Mouse (Mus musculus) heart, postnatal 36 days (tissue): ENCODE data around the gene Podn. TPM values are rescaled to one million over a fixed set of nuclear protein-coding genes. Genes with fewer than 3 reads are reported as not detected.
"Not testable (repeated sequence)": the region's sequence is repeated elsewhere in the genome, so short reads cannot be mapped to it uniquely, and the experiment has no call there.

Experiments used
- DNase-seq, 2 experiments: peaks; one replicate each; pipeline ENCODE4 v3.0.0; 2021 to 2022
- intact Hi-C: fragments of 180-260 bp; cut with DNase I; formaldehyde crosslinking; loops from one replicate; pipeline ENCODE4 v1.15.1; 2025
- total RNA-seq, 2 experiments: library from RNA; stranded (reverse); gene quantifications; 2 replicates each; pipeline ENCODE4 v1.2.3; 2021

The Podn gene
- total RNA-seq, 2 experiments from 2014 or later: 25.6 to 26.3 TPM

- DNase-seq: no peak
- intact Hi-C loops: loop anchor here (10.0 kb wide), 1 partner anchor 225 kb away; the partner anchor contains the start of gene Zyg11b
Measured at GRCm38 (mm10) chr4:108079762-108080161, 16.5 kb downstream of the Podn start.

GRCm38 (mm10) chr4:108079191-108079590, 17.1 kb downstream of the Podn start:
- intact Hi-C loops: loop anchor here (10.0 kb wide), 1 partner anchor 226 kb away; the partner anchor contains the start of gene Zyg11b
- not testable (repeated sequence) for DNase-seq

- intact Hi-C loops: loop anchor here (10.0 kb wide), 1 partner anchor 227 kb away; the partner anchor contains the start of gene Zyg11b
- DNase-seq: no peak
Measured at GRCm38 (mm10) chr4:108077224-108077955, 18.9 kb downstream of the Podn start.

- no peak for DNase-seq
- intact Hi-C loops: loop anchor here (5.0 to 10.0 kb wide), 2 partner anchors 152 to 230 kb away; partner anchors contain the start of genes Cpt2 and Zyg11b
Measured at GRCm38 (mm10) chr4:108074204-108074823, 21.9 kb downstream of the Podn start.

GRCm38 (mm10) chr4:108072086-108072485, 24.2 kb downstream of the Podn start:
- intact Hi-C loops: loop anchor here (5.0 to 10.0 kb wide), 2 partner anchors 150 to 233 kb away; partner anchors contain the start of genes Cpt2 and Zyg11b
- DNase-seq: no peak

DNA sequence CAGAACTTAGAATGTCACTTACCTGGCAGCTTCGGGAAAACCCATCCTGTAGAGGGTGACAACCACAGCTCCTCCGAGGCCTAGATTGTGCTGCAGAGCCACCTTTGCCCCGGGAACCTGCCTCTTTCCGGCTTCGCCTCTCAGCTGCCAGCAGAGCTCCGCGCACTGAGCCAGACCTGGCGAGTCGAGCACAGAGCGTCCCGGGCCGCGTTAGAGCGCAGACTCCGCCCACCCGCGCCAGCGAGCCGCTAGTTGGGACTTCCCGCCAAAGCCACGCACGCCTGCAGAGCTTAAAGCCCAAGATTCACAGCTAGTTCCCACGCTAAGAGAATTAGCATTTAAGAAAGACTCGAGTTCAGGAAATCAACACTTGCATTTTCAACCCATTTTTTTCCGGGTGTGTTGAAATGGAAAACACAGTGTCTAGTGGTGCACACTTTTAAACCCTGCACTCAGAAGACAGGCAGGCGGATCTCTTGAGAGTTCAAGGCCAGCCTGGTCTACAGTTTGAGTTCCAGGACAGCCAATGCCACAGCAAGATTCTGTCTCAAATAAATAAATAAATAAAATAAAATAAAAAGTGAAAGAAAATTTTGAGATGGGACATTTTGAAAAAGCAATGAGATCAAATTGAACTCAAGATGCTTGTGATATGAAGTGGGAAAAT, 24.9 kb downstream of the Podn start:
- intact Hi-C loops: loop anchor here (5.0 to 10.0 kb wide), 2 partner anchors 149 to 233 kb away; partner anchors contain the start of genes Cpt2 and Zyg11b
- peak; percentile 92 to 94 for DNase-seq

DNA sequence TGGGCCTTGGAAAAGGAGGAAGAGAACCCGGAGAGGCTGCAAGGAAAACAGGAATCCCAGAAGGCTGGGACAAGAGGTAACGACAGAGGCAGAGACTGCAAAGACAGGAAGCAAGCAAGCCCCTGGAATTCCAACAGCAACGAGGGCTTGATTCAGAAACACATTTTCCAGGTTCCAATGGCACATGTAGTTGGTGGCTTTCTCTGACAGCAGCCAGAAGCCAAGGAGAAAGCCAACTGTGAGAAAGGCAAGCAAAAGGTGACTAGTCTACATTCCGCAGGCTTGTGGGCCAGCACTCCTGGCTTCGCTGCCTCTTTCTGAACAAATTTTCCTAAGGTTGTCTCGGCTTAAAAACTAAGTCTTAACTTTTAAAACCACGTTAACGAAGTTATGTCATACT, 25.5 kb downstream of the Podn start:
- peak in 1 of 2 experiments; percentile 24 for DNase-seq
- intact Hi-C loops: loop anchor here (5.0 to 10.0 kb wide), 2 partner anchors 148 to 234 kb away; partner anchors contain the start of genes Cpt2 and Zyg11b

- DNase-seq: no peak
- intact Hi-C loops: loop anchor here (5.0 to 10.0 kb wide), 2 partner anchors 148 to 235 kb away; partner anchors contain the start of genes Cpt2 and Zyg11b
Measured at GRCm38 (mm10) chr4:108070286-108070685, 26.0 kb downstream of the Podn start.

GRCm38 (mm10) chr4:108068081-108068480, 28.2 kb downstream of the Podn start:
- intact Hi-C loops: no loop called here
- no peak for DNase-seq

DNA sequence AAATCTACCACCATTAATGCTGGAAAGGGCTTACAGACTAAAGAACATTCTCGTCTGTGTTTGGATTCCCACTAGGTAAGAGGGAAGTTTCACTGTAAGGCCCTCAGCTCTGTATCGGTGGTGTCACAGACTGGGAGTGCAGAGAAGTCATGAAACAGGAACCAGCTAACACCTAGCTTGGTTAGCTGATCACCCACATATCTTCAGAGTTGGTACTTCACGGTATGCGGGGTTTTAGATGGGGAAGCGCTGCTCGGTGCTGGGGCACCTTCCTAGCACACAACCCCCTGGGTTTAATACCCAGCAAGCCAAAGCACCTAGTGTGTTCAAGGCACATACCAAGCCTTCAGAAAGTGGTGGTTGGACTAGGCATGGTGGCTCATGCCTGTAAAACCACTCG, 29.0 kb downstream of the Podn start:
- intact Hi-C loops: no loop called here
- DNase-seq: no peak

GRCm38 (mm10) chr4:108066569-108066968, 29.7 kb downstream of the Podn start:
- DNase-seq: no peak
- intact Hi-C loops: no loop called here

- intact Hi-C loops: no loop called here
- no peak for DNase-seq
Measured at GRCm38 (mm10) chr4:108065176-108065844, 30.9 kb downstream of the Podn start.

DNA sequence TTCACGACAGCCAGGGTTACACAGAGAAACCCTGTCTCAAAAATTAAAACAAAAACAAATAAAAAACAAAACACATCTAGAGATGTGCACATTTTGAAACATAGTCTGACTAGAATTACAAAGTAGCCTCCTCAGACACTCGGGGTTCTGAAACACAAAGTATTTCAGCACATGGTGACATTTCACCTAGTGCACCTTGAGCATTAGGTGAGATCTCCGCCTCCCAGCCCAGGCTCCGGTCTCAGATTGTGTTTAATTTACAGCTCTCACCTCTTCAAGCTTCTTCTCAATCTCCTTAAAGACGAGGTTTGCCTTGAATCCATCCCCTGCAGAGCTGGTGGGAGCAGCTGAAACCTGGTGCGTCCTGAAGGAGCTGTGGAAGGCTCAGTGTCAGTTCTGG, 32.6 kb downstream of the Podn start:
- no peak for DNase-seq
- intact Hi-C loops: no loop called here

- intact Hi-C loops: no loop called here
- no peak for DNase-seq
Measured at GRCm38 (mm10) chr4:108062524-108062923, 33.7 kb downstream of the Podn start.

DNA sequence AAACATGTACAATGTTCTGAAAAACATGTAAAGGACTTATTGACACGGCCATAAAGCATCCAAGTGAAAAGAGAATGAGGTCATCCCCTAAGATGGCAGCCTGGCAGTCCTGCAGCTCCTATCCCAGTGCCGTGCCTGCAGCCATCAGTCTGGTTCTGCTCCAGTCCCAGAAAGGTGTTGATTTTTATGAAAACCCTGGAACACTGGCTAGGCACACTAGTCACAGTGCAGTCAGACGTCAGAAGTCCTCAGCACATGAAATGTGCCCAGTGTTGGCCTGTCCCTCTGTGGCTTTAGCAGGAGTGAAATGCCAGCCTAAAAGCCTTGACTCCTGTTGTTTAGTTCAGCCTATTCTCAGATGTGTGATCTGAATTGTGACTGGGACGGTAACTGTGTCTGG, 35.5 kb downstream of the Podn start:
- intact Hi-C loops: no loop called here

DNA sequence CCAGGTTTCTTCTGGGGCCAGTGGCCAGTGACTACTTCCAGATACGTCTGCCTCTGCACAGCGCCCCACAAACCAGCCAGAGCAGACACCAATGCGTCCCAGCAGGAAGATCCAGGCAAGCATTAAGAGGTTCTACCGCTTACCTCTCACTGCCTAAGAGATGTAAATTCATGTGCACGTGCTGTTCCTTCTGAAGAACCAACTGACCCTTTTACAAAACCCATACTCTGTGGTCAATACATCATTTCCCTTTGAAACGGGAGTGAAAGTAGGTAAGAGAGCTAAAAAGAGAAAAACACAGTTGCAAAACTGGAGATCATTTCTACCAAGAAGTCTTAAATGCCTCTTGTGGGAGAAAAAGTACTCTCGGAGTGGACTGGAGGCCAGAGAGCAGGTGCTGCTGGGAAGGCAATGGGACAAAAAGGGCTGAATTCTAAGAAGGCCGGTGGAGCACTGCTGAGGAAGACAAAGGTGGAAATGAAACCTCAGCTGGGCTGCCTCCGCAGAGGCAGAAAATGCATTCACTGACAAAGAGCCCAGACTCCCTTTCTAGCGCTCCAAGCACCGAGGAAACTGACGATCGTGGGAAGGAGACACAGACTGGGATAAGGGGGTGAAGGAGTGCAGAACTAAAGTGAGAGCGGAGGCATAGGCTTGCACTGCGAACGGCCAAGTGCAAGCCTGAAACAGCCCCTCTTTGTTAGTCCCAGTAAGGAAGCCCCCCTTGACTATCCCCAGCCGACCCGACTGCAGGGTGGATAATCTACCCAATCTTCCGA, 36.5 kb downstream of the Podn start:
- intact Hi-C loops: no loop called here
- DNase-seq: no peak

More for the DNA sequence above, 35.5 kb downstream of the Podn start:
- no peak for DNase-seq

- peak in 1 of 2 experiments; percentile 29 for DNase-seq
- intact Hi-C loops: no loop called here
Measured at GRCm38 (mm10) chr4:108058166-108058565, 38.1 kb downstream of the Podn start.

DNA sequence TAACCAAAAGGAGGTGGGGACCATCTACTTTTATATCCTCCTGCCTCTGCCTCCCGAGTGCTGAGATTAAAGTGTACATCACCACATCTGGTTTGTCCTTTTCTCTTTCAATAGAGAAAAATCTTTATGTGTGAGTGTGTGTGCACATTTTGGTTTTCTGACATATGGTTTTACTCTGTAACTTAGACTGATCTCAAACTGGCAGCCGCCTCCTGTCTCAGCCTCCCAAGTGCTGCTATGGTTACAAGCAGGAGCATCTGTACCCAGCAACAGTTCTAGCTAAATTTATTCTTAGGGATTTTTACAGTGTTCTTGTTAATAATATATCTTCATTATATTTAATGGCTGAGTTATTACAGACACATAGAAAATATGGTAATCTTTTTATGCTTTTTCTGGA, 39.0 kb downstream of the Podn start:
- no peak for DNase-seq
- intact Hi-C loops: no loop called here

DNA sequence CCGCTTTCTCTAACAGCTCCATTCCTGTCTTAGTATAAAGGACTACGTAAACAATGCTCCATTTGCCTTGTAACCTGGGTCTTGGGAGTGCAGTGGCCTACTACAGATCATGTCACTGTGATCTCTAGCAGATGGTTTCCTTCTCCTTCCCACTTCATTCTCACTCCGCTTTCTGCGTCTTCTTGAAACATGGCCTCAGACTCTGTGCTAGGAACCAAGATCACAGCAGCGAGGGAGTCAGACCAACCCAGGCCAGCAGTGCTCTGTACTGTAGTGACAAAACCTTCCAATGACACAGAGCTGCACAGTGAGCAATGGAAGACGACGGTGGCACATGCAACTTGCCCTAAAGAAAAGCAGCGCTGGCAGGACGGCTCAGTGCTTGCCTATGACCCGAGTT, 40.4 kb downstream of the Podn start:
- intact Hi-C loops: no loop called here

DNA sequence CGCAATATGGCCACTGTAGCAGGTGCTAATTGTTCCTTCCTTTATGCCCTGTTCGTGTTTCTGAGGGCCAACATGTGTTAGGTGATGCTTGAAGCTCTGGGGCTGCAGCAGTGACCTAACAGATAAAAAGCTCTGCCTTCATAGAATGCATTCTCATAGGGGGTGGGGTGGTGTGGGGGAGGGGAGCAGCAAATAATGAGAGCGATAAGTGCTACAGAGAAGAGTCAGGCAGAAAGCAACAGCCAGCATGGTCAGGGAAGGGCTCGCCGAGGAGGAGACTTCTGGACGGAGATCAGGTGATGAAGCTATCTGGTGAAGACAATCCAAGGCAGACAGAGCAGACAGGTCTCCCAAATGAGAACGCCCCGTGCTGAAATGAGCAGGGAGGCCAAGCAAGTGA, 43.6 kb downstream of the Podn start:
- intact Hi-C loops: no loop called here
- DNase-seq: no peak

More for the DNA sequence above, 40.4 kb downstream of the Podn start:
- no peak for DNase-seq
